Mouse (Mus musculus): ENCODE results near the gene Phyhd1. TPM values are rescaled to one million over a fixed set of nuclear protein-coding genes. Genes with fewer than 3 reads are reported as not detected.
A peak's percentile ranks its signal among the peaks of the same experiment; 100 is the strongest.

Phyhd1 gene
- polyA plus RNA-seq, 1 experiment = 11.3 TPM

GRCm38 (mm10) chr2:30253809-30254208 lies 12.2 kb upstream of the Phyhd1 start:
- Histone ChIP-seq H3K36me3 (replicated peaks; ENCODE audit: low read length) (peaks cover 98% of the 10 kb centered on the region), H3K9me3 (no peaks in the 10 kb centered on the region), H3K27me3 (replicated peaks) (no peaks in the 10 kb centered on the region), H3K4me1 (peaks cover 95% of the 10 kb centered on the region), H3K4me3 (replicated peaks) (peak overlapping the region; percentile 28)
- TF ChIP-seq FLI1 (IDR thresholded peaks at IDR 0.05; ENCODE audit: low read length) = no peak
- no peak for TF ChIP-seq GATA1 (IDR thresholded peaks at IDR 0.05; ENCODE audit: borderline replicate concordance, low read length)

- Histone ChIP-seq H3K36me3 (replicated peaks; ENCODE audit: low read length) (peaks cover 97% of the 10 kb centered on the region), H3K4me1 (peaks cover 97% of the 10 kb centered on the region), H3K27me3 (replicated peaks) (no peaks in the 10 kb centered on the region), H3K9me3 (no peaks in the 10 kb centered on the region), H3K4me3 (replicated peaks) (peak overlapping the region; percentile 38)
- TF ChIP-seq FLI1 (IDR thresholded peaks at IDR 0.05; ENCODE audit: low read length) (no peak), GATA1 (IDR thresholded peaks at IDR 0.05; ENCODE audit: borderline replicate concordance, low read length) (no peak)
Measured at GRCm38 (mm10) chr2:30255631-30256395, 10.2 kb upstream of the Phyhd1 start.

GRCm38 (mm10) chr2:30256616-30257350 lies 9.2 kb upstream of the Phyhd1 start:
- Histone ChIP-seq H3K27me3 (replicated peaks) (no peaks in the 10 kb centered on the region), H3K9me3 (no peaks in the 10 kb centered on the region), H3K36me3 (replicated peaks; ENCODE audit: low read length) (peaks cover 99% of the 10 kb centered on the region), H3K4me3 (replicated peaks) (peak overlapping the region; percentile 33), H3K4me1 (peaks cover 97% of the 10 kb centered on the region)
- TF ChIP-seq FLI1 (IDR thresholded peaks at IDR 0.05; ENCODE audit: low read length) (no peak), GATA1 (IDR thresholded peaks at IDR 0.05; ENCODE audit: borderline replicate concordance, low read length) (no peak)

- Histone ChIP-seq H3K36me3 (replicated peaks; ENCODE audit: low read length) (peaks cover 99% of the 10 kb centered on the region), H3K27me3 (replicated peaks) (no peaks in the 10 kb centered on the region), H3K4me3 (replicated peaks) (peak overlapping the region; percentile 87), H3K4me1 (peaks cover 90% of the 10 kb centered on the region), H3K9me3 (no peaks in the 10 kb centered on the region)
- TF ChIP-seq FLI1 (IDR thresholded peaks at IDR 0.05; ENCODE audit: low read length) (no peak), GATA1 (IDR thresholded peaks at IDR 0.05; ENCODE audit: borderline replicate concordance, low read length) (no peak)
Measured at GRCm38 (mm10) chr2:30257699-30258460, 8.1 kb upstream of the Phyhd1 start.

- TF ChIP-seq FLI1 (IDR thresholded peaks at IDR 0.05; ENCODE audit: low read length) (no peak), GATA1 (IDR thresholded peaks at IDR 0.05; ENCODE audit: borderline replicate concordance, low read length) (no peak)
- peak overlapping the region; percentile 87 for H3K4me3 ChIP-seq (replicated peaks)
- peaks cover 99% of the 10 kb centered on the region for H3K36me3 ChIP-seq (replicated peaks; ENCODE audit: low read length)
- peaks cover 86% of the 10 kb centered on the region for H3K4me1 ChIP-seq
- no peaks in the 10 kb centered on the region for H3K9me3 ChIP-seq
- H3K27me3 ChIP-seq (replicated peaks) = no peaks in the 10 kb centered on the region
Measured at GRCm38 (mm10) chr2:30258600-30258999, 7.4 kb upstream of the Phyhd1 start.

- Histone ChIP-seq H3K27me3 (replicated peaks) (no peaks in the 10 kb centered on the region), H3K4me1 (peaks cover 83% of the 10 kb centered on the region), H3K9me3 (no peaks in the 10 kb centered on the region), H3K4me3 (replicated peaks) (peak overlapping the region; percentile 87), H3K36me3 (replicated peaks; ENCODE audit: low read length) (peaks cover 99% of the 10 kb centered on the region)
- TF ChIP-seq FLI1 (IDR thresholded peaks at IDR 0.05; ENCODE audit: low read length) (no peak), GATA1 (IDR thresholded peaks at IDR 0.05; ENCODE audit: borderline replicate concordance, low read length) (no peak)
Measured at GRCm38 (mm10) chr2:30259131-30260064, 6.6 kb upstream of the Phyhd1 start.

GRCm38 (mm10) chr2:30261064-30261736 lies 4.8 kb upstream of the Phyhd1 start:
- peaks cover 86% of the 10 kb centered on the region for H3K4me1 ChIP-seq

GRCm38 (mm10) chr2:30261921-30262839 lies 3.8 kb upstream of the Phyhd1 start:
- peaks cover 94% of the 10 kb centered on the region for H3K36me3 ChIP-seq (replicated peaks; ENCODE audit: low read length)
- H3K4me1 ChIP-seq = peaks cover 86% of the 10 kb centered on the region
- H3K4me3 ChIP-seq (replicated peaks) = no peak overlapping the region
- no peak for TF ChIP-seq FLI1 (IDR thresholded peaks at IDR 0.05; ENCODE audit: low read length)
- TF ChIP-seq GATA1 (IDR thresholded peaks at IDR 0.05; ENCODE audit: borderline replicate concordance, low read length) = no peak
- H3K27me3 ChIP-seq (replicated peaks) = no peaks in the 10 kb centered on the region
- H3K9me3 ChIP-seq = no peaks in the 10 kb centered on the region

More at GRCm38 (mm10) chr2:30261064-30261736, 4.8 kb upstream of the Phyhd1 start:
- Histone ChIP-seq H3K4me3 (replicated peaks) (no peak overlapping the region), H3K9me3 (no peaks in the 10 kb centered on the region), H3K27me3 (replicated peaks) (no peaks in the 10 kb centered on the region), H3K36me3 (replicated peaks; ENCODE audit: low read length) (peaks cover 99% of the 10 kb centered on the region)
- no peak for TF ChIP-seq GATA1 (IDR thresholded peaks at IDR 0.05; ENCODE audit: borderline replicate concordance, low read length)

Data from megakaryocyte, embryonic 14.5 days (primary cell).